Mouse (Mus musculus): ENCODE data around the gene Cdkl1. TPM values are rescaled to one million over a fixed set of nuclear protein-coding genes. Genes with fewer than 3 reads are reported as not detected.
A peak's percentile ranks its signal among the peaks of the same experiment; 100 is the strongest.

The Cdkl1 gene
- total RNA-seq, 2 experiments from 2014 or later, result 1.4 to 2.1 TPM

GRCm38 (mm10) chr12:69751864-69752341, 39.2 kb downstream of the Cdkl1 start:
- no peak for DNase-seq

DNA sequence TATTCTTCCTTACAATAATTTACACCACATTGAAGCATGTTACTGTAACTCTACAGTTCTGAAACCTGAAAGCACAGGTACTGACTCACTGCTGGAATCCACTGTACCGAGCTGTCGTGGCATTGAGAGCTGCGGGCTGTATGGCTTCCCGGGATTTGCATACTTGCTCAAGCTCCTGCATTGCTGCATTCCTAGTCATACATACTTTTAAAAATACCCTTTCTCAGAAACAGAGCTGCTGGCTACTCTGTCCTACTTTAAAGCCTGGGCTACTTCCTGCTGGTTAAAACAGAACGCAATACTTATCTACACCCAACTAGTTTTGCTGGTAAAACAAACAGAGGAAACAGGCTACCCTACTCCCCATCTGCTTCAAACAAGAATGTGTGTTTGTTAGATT, 46.9 kb downstream of the Cdkl1 start:
- DNase-seq, result no peak

DNA sequence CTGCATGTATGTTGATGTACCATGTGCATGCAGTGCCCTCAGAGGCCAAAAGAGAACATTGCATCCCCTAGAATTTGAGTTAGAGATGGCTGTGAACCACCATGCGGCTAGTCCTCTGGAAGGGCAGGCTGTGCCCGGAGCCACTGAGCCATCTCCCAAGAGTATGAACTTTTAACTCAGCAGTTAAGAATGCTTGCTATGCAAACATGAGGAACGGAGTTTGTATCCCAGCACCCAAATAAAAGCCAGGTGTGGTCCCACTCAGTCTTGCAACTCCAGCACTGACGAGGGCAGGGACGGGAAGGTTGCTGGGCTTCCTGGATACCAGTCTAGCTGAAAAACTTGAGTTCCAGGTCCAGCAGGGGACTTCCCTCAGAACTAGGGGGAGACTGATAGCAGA, 49.1 kb downstream of the Cdkl1 start:
- no peak for DNase-seq

DNA sequence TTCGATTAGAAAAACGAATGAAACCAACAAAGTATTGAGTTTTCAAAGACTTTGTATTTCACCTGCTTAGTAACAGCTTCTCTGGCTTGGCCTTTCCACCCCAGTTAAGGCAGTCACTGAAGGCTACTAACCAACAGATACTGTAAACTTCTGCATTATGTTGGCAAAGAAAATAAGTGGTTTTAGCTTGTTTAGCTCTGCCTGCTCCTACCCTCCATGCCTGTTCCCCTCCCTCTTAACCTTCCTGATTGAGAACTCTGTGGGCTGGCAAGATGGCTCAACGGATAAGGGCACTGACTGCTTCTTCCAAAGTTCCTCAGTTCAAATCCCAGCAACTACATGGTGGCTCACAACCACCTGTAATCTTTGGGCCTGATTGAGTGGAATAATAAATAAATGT, 57.1 kb downstream of the Cdkl1 start:
- no peak for DNase-seq

- no peak for DNase-seq
These were observed 57.5 kb downstream of the Cdkl1 start for GRCm38 (mm10) chr12:69733518-69733917.

DNA sequence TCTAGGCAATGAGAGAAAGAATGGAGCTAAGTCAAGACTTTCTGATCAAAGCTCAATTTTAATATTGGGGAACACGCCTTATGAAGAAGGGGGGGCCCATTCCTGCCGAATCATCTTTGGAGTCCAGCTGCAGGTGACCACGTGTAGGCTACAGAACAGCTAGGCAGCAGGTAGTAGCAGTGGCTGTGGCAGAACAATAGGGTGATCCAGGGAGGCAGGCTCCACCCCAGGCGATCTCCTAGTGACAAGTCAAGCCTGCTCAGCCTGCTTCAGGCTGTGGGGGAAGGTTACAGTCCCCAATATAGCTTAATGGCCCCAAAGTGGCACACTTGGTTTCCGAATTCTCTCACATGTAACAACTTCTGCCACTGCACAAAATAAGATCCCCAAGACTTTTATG, 58.8 kb downstream of the Cdkl1 start:
- no peak for DNase-seq

DNA sequence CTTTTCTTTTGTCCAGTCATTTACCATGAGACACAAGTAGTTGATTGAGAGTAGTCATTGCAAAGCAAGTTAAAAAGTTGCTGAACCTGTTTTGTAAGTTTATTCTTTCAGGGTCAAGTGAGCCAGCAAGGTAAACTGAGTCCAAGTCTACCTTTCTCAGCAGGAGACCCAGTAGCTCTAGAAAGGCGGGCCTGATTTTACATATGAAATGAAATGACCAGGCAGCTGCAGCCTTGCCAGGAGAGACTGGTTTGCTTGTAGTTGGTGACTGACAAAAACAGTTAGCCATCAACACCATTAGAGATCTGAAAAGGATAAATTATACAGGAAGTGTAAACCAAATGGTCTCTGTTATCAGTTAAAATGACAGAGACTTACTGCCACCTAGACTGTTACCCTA, 60.8 kb downstream of the Cdkl1 start:
- DNase-seq, result no peak

DNA sequence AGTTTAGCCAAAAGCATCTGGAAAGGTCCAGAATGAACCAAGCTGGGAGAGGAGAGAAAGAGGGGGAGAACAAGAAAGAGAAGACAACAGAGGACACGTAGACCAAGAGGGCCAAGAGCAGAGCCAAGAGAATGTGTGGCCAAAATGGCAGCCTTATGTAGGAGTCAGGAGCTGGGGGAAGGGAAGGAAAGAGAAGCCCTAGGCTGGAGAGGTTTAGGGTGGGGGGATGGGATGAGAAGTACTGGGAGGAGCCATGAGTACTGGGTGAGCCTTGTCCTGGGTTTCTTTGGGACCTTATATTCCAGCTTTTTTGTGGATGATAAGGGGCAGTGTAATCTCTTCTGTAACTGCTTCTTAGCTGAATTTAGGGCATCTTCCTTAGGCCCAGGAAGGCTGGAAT, 61.8 kb downstream of the Cdkl1 start:
- no peak for DNase-seq

- DNase-seq, result peak; percentile 96
These were observed 66.2 kb downstream of the Cdkl1 start, which contains the start of the genes L2hgdh and Atp5s for GRCm38 (mm10) chr12:69724711-69725460. L2hgdh (minus strand) TSS chr12:69724873. Atp5s (plus strand) TSS chr12:69724950.

DNA sequence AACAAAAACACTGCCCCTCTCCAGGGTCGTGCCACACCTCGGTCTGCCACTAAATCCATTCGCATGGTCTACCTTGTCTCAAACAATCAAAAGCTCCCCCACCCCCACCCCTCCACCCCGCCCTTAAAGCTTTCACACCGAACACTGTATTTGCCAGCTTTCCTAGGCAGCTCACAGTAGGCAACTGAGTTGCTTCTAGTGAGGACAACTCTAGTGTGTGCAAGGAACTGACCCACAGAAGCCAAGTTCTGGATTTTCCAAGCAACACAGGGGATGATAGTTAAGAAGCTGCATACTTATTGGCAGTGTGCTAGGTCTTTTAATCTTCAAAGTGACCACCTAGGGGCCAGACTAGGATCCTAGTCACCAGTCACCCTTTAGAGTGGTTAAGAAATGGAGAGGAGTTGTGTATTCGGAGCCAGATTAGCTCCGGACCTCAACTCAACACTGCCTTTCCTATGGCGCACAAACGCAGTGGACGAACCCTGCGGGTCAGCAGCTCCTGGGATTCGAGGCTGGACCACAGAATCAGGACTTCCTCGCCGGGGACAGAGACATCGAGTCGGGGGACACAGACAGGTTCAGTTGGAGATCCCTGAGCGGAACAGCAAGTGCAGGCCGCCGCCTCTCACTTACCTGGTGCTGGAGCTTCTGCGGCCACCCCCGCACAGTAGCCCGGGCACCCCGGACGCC, 66.9 kb downstream of the Cdkl1 start:
- DNase-seq, result no peak

- no peak for DNase-seq
These were observed 67.7 kb downstream of the Cdkl1 start for GRCm38 (mm10) chr12:69723376-69723775.

DNA sequence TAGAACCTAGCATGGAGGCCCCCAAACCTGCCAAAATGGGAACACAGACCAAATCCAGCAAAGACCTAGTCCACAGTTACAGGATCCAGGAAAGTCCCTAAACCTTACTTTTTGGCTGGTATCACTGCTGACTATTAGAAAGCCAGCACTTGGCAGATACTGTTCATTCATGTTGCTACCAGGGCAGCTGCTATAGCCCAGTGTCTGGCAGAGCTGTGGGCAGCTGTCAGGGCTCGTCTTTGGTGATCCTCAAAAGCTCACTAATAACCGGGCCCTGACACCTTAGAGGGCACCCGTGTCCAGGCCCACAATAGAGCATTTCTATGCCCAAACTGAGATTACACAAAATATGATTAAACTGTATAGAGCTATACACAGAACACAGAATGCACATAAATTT, 68.2 kb downstream of the Cdkl1 start:
- DNase-seq, result peak; percentile 18

- no peak for DNase-seq
These were observed 77.4 kb downstream of the Cdkl1 start for GRCm38 (mm10) chr12:69713628-69714027.

DNA sequence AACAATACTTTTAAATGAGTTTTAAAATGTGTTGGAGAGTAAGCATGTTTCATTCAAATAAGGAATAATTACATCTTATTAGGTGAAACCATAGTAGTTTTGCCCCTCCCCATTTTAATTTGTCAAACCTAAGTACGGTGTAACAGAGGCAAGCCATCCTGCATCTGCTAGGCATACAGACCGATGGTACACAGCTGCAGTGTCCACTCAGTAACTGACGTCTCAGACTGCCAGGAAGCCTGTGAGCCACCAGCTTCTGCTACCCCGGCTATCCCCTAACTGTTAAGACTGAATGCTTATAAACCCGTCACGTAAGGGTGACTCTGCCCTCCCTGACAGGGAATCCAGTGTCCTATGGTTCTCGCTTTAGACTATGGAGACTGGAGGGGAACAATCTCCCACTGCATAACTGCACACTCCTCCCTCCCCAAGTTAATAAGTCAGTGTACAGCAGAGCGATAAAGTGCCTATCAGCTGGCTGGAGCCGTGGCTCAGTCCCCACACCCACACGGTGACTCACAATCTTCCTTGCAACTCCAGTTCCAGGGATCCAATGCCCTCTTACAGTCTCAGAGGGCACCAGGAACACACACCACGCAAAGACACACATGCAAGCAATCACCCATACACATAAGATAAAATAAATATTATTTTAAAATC, 86.1 kb downstream of the Cdkl1 start:
- no peak for DNase-seq

DNA sequence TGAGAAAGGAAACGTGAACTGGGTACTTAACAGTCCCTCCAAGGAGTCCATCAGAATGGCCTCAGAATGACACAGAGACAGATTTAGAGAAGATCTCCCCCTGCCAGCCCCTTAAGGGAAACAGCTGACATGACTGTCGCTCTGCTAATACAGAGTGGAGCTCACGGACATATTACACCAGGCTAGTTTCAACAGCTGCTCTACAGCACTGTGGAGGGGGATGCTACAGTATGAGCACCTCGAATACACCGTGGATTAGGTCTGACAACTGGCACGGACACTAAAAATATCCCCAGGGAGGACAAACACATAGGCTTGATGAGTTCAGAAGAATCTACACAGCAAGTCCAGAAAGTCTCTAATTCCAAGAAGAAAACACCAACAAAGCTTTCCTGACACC, 92.7 kb downstream of the Cdkl1 start:
- DNase-seq, result no peak

Small RNAs within 50 kb of the gene (microRNA-seq; reads per million reads assigned to microRNA genes)
- gene Mir681, result 0 reads per million in 2 experiments

Other genes with a start within 250 kb of the Cdkl1 start
- gene Vcpkmt, start 208.2 kb downstream of the Cdkl1 start, total RNA-seq (2021), result 1 to 10 TPM; 5.1 to 5.5 TPM
- gene Sos2, start 109.4 kb downstream of the Cdkl1 start, total RNA-seq (2021), result 10 to 100 TPM; 31.3 to 35.6 TPM
- 10 to 100 TPM; 31.1 to 32.6 TPM for gene L2hgdh, start 66.4 kb downstream of the Cdkl1 start, total RNA-seq (2021)
- gene Atp5s, start 66.3 kb downstream of the Cdkl1 start, total RNA-seq (2021), result 10 to 100 TPM in 1 of 2 experiments, 1 to 10 TPM in 1; 8.4 to 12.1 TPM
- gene Atl1, start 101.3 kb upstream of the Cdkl1 start, total RNA-seq (2021), result 1 to 10 TPM; 4.6 to 5.2 TPM
- gene Map4k5, start 101.9 kb upstream of the Cdkl1 start, total RNA-seq (2021), result 10 to 100 TPM; 25.4 to 33.2 TPM
- gene Sav1, start 195.7 kb upstream of the Cdkl1 start, total RNA-seq (2021), result 10 to 100 TPM; 36.0 to 48.8 TPM

Measured in gastrocnemius, postnatal 10 days (tissue).